Mouse (Mus musculus): Measurements from ENCODE around the gene Cab39l.

DNA sequence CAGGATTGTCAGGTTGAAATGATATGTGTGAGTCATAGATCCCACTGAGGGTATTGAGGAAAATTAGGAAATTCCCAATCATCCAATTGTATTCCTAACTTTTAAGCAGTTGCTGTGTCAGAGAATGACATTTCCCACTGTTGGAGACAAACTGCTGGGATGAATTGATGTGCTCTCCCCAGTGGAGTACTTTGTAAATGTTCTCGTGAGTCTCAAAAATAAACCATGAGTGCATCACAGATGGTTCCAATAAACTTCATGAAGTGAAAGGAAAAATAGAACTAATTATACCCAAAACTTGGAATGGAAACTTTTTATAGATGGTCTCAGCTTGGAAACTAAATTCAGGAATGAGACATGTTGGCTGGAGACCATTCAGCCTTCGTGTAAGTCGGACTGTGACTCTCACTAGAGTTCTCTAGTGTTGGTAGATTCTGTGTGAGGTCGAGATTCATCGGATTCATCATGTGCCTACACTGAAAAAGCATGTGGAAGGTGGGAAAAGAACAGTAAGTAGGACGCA is 73.2 kb downstream of the Cab39l start:
- TF ChIP-seq EP300 (IDR thresholded peaks at IDR 0.05; ENCODE audit: low read depth) (no peak), CTCF (IDR thresholded peaks at IDR 0.05; ENCODE audit: low read depth) (no peak)

Measured in liver, embryonic 14.5 days (tissue).